Mouse (Mus musculus): ENCODE measurements around the gene Bri3.
"Not testable (repeated sequence)": the region's sequence is repeated elsewhere in the genome, so short reads cannot be mapped to it uniquely, and the experiment has no call there.

Bri3 gene

GRCm38 (mm10) chr5:144288391-144288790, 44.2 kb downstream of the Bri3 start:
- DNase-seq (ENCODE audit: extremely low read depth, insufficient read length, low spot score): no peak

GRCm38 (mm10) chr5:144289769-144290440, 45.7 kb downstream of the Bri3 start:
- no peak for DNase-seq (ENCODE audit: extremely low read depth, insufficient read length, low spot score)

- no peak for DNase-seq (ENCODE audit: extremely low read depth, insufficient read length, low spot score)
These were observed 50.7 kb downstream of the Bri3 start for GRCm38 (mm10) chr5:144294908-144295307.

GRCm38 (mm10) chr5:144295357-144295756, 51.1 kb downstream of the Bri3 start:
- no peak for DNase-seq (ENCODE audit: extremely low read depth, insufficient read length, low spot score)

DNA sequence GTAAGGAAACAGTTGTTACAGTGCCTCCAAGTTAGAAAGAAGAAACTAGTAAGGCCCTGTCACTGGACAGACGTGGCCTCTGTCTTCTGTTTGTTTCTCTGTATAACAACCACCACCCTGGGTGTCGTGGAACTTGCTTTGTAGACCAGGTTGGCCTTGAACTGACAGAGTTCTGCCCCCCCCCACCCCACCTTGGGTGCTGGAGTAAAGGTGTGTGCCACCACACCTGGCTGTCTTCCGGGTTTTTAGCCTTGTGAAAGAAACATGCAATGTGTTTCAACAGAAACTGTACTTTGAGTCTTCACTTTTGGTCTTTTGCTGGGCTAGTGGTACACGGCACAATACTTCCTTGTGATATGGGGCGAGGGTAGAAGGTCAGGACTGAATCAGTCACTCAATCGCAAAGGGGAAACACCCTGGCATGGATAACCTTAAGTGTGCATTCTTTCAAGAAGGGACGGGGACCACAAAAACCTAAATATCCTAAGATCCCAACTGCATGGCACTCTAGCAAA, 51.9 kb downstream of the Bri3 start:
- no peak for DNase-seq (ENCODE audit: extremely low read depth, insufficient read length, low spot score)

DNA sequence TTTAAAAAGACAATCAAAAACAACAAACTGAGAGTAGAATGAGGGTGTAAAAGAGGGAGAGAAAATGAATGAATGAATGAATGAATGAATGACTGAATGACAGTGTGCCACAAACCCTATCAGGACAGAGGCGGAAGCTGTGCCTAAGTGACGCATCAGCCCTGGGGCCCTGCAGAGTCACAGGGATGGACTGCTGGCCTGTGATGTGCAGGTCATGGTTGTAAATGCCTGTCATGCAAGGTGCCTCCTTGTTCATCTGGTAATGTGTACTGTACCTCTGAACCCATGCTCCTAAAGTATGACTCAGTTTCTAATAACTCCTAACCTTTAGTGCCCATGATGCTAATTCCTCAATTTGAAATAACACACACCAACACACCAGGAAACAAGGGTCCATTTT, 58.8 kb downstream of the Bri3 start:
- DNase-seq (ENCODE audit: extremely low read depth, insufficient read length, low spot score): no peak

GRCm38 (mm10) chr5:144308929-144309328, 64.7 kb downstream of the Bri3 start:
- no peak for DNase-seq (ENCODE audit: extremely low read depth, insufficient read length, low spot score)

DNA sequence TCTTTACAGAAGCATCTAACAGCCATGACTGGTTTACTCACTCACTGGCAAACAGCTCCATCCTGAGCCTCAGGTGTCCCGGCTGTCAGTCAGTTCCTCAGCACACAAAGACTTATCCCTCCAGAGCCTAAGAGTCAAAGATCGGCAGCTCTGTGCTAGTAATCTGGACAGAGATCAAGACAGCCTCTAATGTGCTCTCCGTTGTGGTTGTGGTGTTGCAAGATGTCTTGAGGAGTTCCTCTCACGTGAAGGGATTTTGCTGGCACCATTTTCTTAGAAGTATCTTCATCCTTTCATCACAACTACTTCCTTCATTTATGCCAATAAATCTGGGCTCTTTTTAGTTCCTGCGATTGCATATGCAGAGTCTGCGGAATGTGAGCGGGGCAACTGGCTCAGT, 67.9 kb downstream of the Bri3 start:
- no peak for DNase-seq (ENCODE audit: extremely low read depth, insufficient read length, low spot score)

DNA sequence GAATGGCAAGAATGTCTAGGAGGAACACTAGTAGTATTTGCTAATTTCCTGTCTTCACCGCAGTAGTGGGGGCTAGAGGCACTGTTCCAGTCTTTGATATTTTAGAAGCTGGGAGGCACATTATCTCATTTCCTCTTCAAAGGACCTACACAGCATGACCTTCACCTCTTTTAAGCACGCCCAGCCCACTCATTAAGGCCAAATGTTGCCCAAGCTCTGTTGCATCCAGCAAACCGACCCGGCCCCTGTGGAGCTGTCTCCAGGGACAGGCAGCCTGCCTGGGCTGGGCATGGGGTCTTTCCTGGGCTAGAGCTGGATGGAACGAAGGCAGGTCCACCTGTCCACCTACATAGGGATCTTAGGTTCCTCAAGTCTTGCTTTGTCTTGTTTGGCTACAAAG, 69.1 kb downstream of the Bri3 start:
- peak; percentile 10 for DNase-seq (ENCODE audit: extremely low read depth, insufficient read length, low spot score)

GRCm38 (mm10) chr5:144314731-144315494, 70.7 kb downstream of the Bri3 start:
- no peak for DNase-seq (ENCODE audit: extremely low read depth, insufficient read length, low spot score)

DNA sequence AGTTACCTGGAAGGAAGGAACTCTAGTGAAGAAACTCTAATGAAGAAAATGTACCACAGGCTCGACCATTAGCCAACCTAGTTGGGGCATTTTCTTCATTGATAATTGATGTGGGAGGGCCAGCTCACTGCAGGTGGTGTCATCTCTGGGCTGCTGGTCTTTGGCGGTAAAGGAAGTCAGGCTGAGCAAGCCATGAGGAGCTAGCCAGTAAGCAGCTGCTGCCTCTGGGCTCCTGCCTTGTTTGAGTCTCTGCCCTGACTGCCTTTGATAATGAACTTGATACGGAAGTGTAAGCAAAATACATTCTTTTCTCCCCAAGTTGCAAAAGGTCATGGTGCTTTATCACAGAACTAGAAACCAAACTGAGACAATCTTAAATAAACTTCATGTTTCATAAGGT, 72.2 kb downstream of the Bri3 start:
- DNase-seq (ENCODE audit: extremely low read depth, insufficient read length, low spot score): no peak

- no peak for DNase-seq (ENCODE audit: extremely low read depth, insufficient read length, low spot score)
These were observed 73.2 kb downstream of the Bri3 start for GRCm38 (mm10) chr5:144317426-144317825.

GRCm38 (mm10) chr5:144318286-144318685, 74.0 kb downstream of the Bri3 start:
- DNase-seq (ENCODE audit: extremely low read depth, insufficient read length, low spot score): peak; percentile 9

DNA sequence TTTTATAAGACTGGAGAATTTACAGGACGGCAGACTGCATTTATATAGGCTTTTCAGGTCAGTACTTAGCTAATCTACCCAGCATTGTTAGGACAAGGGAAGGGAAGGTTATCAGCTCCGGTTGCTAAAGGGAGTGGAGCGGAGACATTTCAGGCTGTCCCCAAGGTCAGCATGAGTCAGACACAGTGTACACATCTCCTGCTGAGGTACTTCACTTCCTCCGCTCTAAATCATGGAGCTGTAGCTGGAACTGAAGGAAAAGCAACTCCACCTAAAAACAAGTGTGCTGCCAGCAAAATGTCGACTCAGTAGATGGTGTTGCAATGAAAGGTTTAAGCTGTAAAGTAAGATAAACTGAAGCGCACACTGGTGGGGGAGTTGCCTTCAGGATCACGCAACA, 77.4 kb downstream of the Bri3 start:
- no peak for DNase-seq (ENCODE audit: extremely low read depth, insufficient read length, low spot score)

GRCm38 (mm10) chr5:144322717-144323116, 78.5 kb downstream of the Bri3 start:
- DNase-seq (ENCODE audit: extremely low read depth, insufficient read length, low spot score): no peak

DNA sequence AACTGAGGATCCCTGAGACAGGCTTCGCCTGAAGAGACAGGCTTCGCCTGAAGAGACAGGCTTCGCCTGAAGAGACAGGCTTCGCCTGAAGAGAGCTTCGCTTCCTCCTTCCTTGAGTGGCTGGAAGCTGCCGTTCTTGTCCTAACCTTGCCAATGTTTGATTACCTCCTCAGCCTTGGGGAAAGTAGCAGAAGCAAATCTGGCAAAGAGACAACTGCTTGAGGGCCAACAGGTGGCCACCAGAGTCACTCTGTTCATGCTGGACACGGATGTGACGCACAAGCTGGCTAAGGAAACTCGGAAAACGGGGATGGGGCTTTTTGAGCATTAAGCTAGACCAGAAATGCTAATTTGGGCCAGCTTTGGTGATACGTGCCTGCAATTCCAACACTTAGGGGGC, 89.8 kb downstream of the Bri3 start:
- DNase-seq (ENCODE audit: extremely low read depth, insufficient read length, low spot score): no peak

GRCm38 (mm10) chr5:144335357-144335756, 91.1 kb downstream of the Bri3 start:
- DNase-seq (ENCODE audit: extremely low read depth, insufficient read length, low spot score): not testable (repeated sequence)

GRCm38 (mm10) chr5:144338787-144339186, 94.5 kb downstream of the Bri3 start:
- DNase-seq (ENCODE audit: extremely low read depth, insufficient read length, low spot score): no peak

- DNase-seq (ENCODE audit: extremely low read depth, insufficient read length, low spot score): no peak
These were observed 96.8 kb downstream of the Bri3 start for GRCm38 (mm10) chr5:144341085-144341484.

GRCm38 (mm10) chr5:144344592-144344991, 100.4 kb downstream of the Bri3 start:
- DNase-seq (ENCODE audit: extremely low read depth, insufficient read length, low spot score): peak; percentile 9

GRCm38 (mm10) chr5:144351185-144351584, 106.9 kb downstream of the Bri3 start:
- no peak for DNase-seq (ENCODE audit: extremely low read depth, insufficient read length, low spot score)
